Mouse (Mus musculus) thymus, adult 2 months (tissue): ENCODE data around the gene Rps11. TPM values are rescaled to one million over a fixed set of nuclear protein-coding genes. Genes with fewer than 3 reads are reported as not detected.

ENCODE experiments used
- DNase-seq: peaks from one replicate; pipeline ENCODE4 v3.0.0; 2021
- H3K27ac ChIP-seq: fragments of 200-500 bp; 2 replicates; pipeline ENCODE4 v1.5.1; 2012; ENCODE audit warnings: low read length, control low read depth; ENCODE audit not compliant: control insufficient read depth, insufficient read depth
- H3K27me3 ChIP-seq: fragments of 200-500 bp; 2 replicates; pipeline ENCODE4 v1.6.1; 2012; ENCODE audit warnings: mild to moderate bottlenecking, low read length, moderate library complexity, mixed read lengths; ENCODE audit not compliant: control insufficient read depth, insufficient read depth
- H3K36me3 ChIP-seq: fragments of 200-500 bp; 2 replicates; pipeline ENCODE4 v1.6.1; 2012; ENCODE audit warnings: mild to moderate bottlenecking, low read length, moderate library complexity; ENCODE audit not compliant: control insufficient read depth, insufficient read depth
- H3K4me1 ChIP-seq: fragments of 200-500 bp; replicated peaks from 2 replicates; pipeline ENCODE4 v1.6.1; 2012; ENCODE audit warnings: low read length; ENCODE audit not compliant: control insufficient read depth, insufficient read depth
- H3K4me3 ChIP-seq: fragments of 200-500 bp; 2 replicates; pipeline ENCODE4 v1.5.1; 2012; ENCODE audit warnings: mild to moderate bottlenecking, low read length, control low read depth, moderate library complexity; ENCODE audit not compliant: control insufficient read depth, insufficient read depth
- CTCF ChIP-seq: fragments of 200-500 bp; IDR thresholded peaks from 2 replicates; pipeline ENCODE4 v1.5.1; 2012; ENCODE audit warnings: mild to moderate bottlenecking, control low read depth, low read length, moderate library complexity, borderline replicate concordance; ENCODE audit not compliant: control insufficient read depth, poor library complexity, insufficient read depth; ENCODE audit errors: extremely low read depth
- POLR2A ChIP-seq: fragments of 200-500 bp; IDR thresholded peaks from 2 replicates; pipeline ENCODE4 v1.6.1; 2012; ENCODE audit warnings: mild to moderate bottlenecking, low read length, control low read depth, moderate library complexity; ENCODE audit not compliant: control insufficient read depth, poor library complexity, insufficient read depth; ENCODE audit errors: extremely low read depth
- WGBS: fragments of 180-500 bp; shearing (Covaris S2); methylation state at CpG from one replicate; pipeline ENCODE4 v1.1.7; 2018; 5-methylcytosine and 5-hydroxymethylcytosine counted together
- polyA plus RNA-seq: library from polyadenylated mRNA; depleted of rRNA; stranded (reverse); fragments of >200 nt; gene quantifications from 2 replicates; pipeline ENCODE4 v1.2.3, GENCODE M21; 2012

Gene Rps11
- polyA plus RNA-seq, 1 experiment, result 343 TPM

DNA sequence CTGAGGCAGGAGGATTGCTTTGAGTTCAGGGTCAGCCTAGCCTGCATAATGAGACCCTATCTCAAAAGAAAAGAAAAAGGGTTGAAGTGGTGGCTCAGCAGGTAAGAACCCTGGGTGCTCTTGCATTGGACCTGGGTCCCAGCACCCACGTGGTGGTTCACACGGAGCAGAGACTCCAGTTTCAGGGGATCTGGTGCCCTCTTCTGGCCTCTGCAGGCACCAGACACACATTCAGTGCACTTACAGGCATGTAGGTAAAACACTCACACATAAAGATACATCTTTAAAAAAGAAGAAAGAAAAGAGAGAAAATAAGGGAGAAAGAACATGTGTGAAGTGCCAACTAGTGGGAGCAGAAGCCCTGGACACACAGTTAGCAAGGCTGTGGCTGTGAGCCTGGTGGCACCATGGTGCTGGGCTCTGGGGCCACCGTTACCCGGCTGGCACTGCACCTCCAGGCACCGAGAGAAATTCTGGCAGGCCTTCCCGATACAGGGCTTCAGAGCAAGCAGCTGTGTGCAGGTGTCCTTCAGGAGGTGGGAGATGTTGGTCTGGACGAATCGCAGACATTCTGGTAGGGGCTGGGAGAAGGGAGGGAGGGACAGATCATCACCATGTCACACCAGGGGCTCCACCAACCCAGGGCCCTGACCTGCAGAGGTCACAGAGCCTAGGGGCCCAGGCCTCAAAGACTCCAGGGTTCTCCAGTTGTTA, 9.4 kb upstream of the Rps11 start:
- H3K27ac ChIP-seq, result no peak overlapping the region
- WGBS, result 92% methylated on average over 8 of the region's 8 CpGs
- H3K27me3 ChIP-seq, result no peaks in the 10 kb centered on the region
- peaks cover 48% of the 10 kb centered on the region for H3K4me1 ChIP-seq
- TF ChIP-seq POLR2A (no peak), CTCF (no peak)
- no peak for DNase-seq
- H3K4me3 ChIP-seq, result no peak overlapping the region
- no peaks in the 10 kb centered on the region for H3K36me3 ChIP-seq

- peaks cover 5% of the 10 kb centered on the region for H3K36me3 ChIP-seq
Measured at GRCm38 (mm10) chr7:45131850-45132249, 7.6 kb upstream of the Rps11 start.

DNA sequence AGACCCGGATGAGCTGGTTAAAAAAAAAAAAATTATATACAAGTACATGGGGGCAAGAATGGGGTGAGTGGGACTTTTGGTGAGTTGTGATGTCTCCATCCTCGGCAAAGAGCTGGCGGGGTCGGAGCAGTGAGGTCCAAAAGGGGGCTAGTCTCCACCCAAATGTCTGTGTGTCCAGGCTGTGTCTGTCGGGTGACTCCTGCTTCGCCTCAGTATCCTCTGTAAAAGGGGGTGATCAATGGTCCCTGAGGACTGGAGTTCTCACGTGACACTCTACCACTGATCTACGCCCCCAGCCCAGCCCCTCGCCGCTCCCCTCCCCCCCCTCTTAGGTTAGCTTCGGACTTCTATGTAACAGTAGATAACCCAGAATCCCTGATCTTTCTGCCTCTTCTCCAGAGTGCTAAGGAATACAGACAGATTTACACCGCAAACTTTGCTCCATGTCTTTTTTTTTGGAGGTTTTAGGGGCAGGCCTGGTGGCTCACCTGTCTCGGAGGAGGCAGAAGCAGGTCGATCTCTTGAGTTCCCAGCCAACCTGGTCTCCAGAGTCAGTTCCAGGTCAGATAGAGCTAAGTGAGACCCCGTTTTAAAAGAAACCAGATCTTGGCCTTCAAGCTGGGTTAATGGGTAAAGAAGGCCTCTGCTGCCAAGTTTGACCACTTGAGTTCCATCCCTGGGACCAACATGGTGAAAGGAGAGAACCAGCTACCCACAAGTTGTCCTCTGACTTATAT, 5.7 kb upstream of the Rps11 start:
- TF ChIP-seq POLR2A (no peak), CTCF (no peak)
- H3K4me3 ChIP-seq, result no peak overlapping the region
- DNase-seq, result no peak
- no peaks in the 10 kb centered on the region for H3K27me3 ChIP-seq
- H3K36me3 ChIP-seq, result peaks cover 24% of the 10 kb centered on the region
- peaks cover 35% of the 10 kb centered on the region for H3K4me1 ChIP-seq
- WGBS, result 83% methylated on average over 15 of the region's 15 CpGs
- no peak overlapping the region for H3K27ac ChIP-seq

More at GRCm38 (mm10) chr7:45131850-45132249, 7.6 kb upstream of the Rps11 start:
- Histone ChIP-seq H3K4me3 (no peak overlapping the region), H3K27ac (no peak overlapping the region), H3K4me1 (peaks cover 42% of the 10 kb centered on the region), H3K27me3 (no peaks in the 10 kb centered on the region)
- TF ChIP-seq CTCF (no peak), POLR2A (no peak)
- no peak for DNase-seq
- WGBS, result 98% methylated on average over 11 of the region's 11 CpGs

DNA sequence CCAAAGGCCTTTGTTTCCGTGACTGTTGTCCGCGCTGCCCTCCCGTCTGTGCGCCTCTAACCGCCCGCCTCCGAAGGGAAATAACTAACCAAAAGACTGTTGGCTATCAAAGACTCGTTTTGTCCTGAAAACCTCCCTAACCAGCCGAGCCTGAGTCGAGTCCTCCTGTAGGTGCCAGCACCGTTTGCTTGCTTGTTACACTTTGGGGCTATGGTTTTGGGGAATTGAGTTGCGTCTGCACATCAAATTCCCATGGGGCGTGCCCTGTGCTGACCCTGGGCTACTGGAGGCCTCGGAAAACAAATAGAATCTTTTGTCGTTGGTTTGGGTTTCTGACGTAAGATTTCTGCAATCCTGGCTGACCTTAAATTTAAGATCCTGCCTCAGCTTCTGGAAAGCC, 5.1 kb upstream of the Rps11 start:
- 2% methylated on average over 17 of the region's 17 CpGs for WGBS
- H3K4me3 ChIP-seq, result peak overlapping the region; percentile 61
- peaks cover 29% of the 10 kb centered on the region for H3K4me1 ChIP-seq
- no peak for DNase-seq
- TF ChIP-seq POLR2A, result no peak
- no peak for TF ChIP-seq CTCF
- H3K27me3 ChIP-seq, result no peaks in the 10 kb centered on the region
- peak overlapping the region; percentile 52 for H3K27ac ChIP-seq
- H3K36me3 ChIP-seq, result peaks cover 24% of the 10 kb centered on the region

DNA sequence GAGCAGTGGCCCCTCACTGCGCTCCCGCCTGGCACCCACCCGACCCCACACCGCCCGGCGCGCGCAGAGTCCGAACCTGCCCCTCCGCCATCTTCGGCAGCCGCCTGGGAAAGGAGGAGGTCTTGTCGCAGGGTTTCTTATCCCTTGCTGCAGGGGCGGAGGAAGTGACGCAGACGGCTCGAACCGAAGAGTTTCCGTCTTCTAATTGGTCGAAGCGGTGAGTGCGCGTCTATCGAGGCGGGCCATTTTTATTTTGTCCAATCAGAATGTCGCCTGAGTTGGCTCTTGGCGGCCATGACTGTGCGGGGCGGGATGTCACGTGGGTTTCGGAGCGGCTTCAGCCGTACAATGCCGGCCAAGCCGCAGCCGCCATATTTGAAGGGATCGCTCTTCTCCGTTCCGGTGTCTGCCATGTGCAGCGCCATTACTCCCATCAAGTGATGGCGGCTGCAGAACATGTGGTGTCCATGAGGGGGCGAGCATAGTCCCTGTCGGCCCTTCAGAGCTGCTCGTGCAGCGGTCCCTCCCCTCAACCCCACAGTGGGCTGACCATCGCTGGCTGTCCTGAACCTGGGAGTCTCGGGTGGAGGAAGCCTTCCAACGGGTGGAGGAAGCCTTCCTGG, 4.5 kb upstream of the Rps11 start, which contains the start of gene Rpl13a:
Gene Rpl13a (minus strand): TSS at position 138 of the 623 bp plus-strand sequence.
- TF ChIP-seq POLR2A (peak; percentile 99), CTCF (peak; percentile 73; the same call in 1 of the 2 replicates)
- peak; percentile 98 for DNase-seq
- under 1% methylated on average over 48 of the region's 48 CpGs for WGBS
- peaks cover 24% of the 10 kb centered on the region for H3K36me3 ChIP-seq
- H3K4me3 ChIP-seq, result peak within 1 kb of the TSS; percentile 84
- peaks cover 26% of the 10 kb centered on the region for H3K4me1 ChIP-seq
- no peaks in the 10 kb centered on the region for H3K27me3 ChIP-seq
- peak within 1 kb of the TSS; percentile 52 for H3K27ac ChIP-seq

GRCm38 (mm10) chr7:45127700-45128224, 3.5 kb upstream of the Rps11 start:
- Histone ChIP-seq H3K4me1 (peaks cover 35% of the 10 kb centered on the region), H3K27me3 (no peaks in the 10 kb centered on the region), H3K36me3 (peaks cover 27% of the 10 kb centered on the region), H3K27ac (no peak overlapping the region; the same call in 1 of the 2 replicates), H3K4me3 (peak overlapping the region; percentile 84)
- TF ChIP-seq CTCF (no peak), POLR2A (no peak)
- no peak for DNase-seq
- WGBS, result 3% methylated on average over 6 of the region's 6 CpGs
